Mouse (Mus musculus): ENCODE measurements around the gene Tas2r136. TPM values are rescaled to one million over a fixed set of nuclear protein-coding genes. Genes with fewer than 3 reads are reported as not detected.

Gene Tas2r136
- not detected in 2 replicates for polyA plus RNA-seq (2015; fragmentation: Nextera tagmentation; extraction: Ambion mirVana)

GRCm38 (mm10) chr6:132778062-132778461 lies at the start of gene Tas2r136:
Gene Tas2r136, minus strand, starts transcription at chr6:132778162.
- no peak for ATAC-seq (replicated peaks; ENCODE audit: extremely low read depth, insufficient read depth, low FRiP score)
- Histone ChIP-seq H3K9me3 (replicated peaks; ENCODE audit: control insufficient read depth, low read length) (no peaks in the 10 kb centered on the region), H3K27me3 (ENCODE audit: control insufficient read depth, insufficient read depth, low read length) (no peaks in the 10 kb centered on the region), H3K4me3 (ENCODE audit: low read length) (no peak within 1 kb of the TSS), H3K27ac (ENCODE audit: low read length) (no peak within 1 kb of the TSS), H3K36me3 (ENCODE audit: control insufficient read depth, insufficient read depth) (no peaks in the 10 kb centered on the region), H3K4me1 (ENCODE audit: control insufficient read depth, insufficient read depth, low read length) (no peaks in the 10 kb centered on the region), H3K4me2 (ENCODE audit: low read depth, low read length) (no peak within 1 kb of the TSS), H3K9ac (ENCODE audit: low read length) (no peak within 1 kb of the TSS)

GRCm38 (mm10) chr6:132802518-132802917 lies 24.6 kb upstream of the Tas2r136 start, which contains the start of gene Tas2r117:
Gene Tas2r117, plus strand, starts transcription at chr6:132802818.
- H3K27me3 ChIP-seq (ENCODE audit: control insufficient read depth, insufficient read depth, low read length): no peaks in the 10 kb centered on the region
- ATAC-seq (replicated peaks; ENCODE audit: extremely low read depth, insufficient read depth, low FRiP score): no peak
- no peak within 1 kb of the TSS for H3K4me3 ChIP-seq (ENCODE audit: low read length)
- no peaks in the 10 kb centered on the region for H3K36me3 ChIP-seq (ENCODE audit: control insufficient read depth, insufficient read depth)
- WGBS: 76% methylated on average over 1 of the region's 1 CpGs
- H3K4me1 ChIP-seq (ENCODE audit: control insufficient read depth, insufficient read depth, low read length): no peaks in the 10 kb centered on the region
- no peaks in the 10 kb centered on the region for H3K9me3 ChIP-seq (replicated peaks; ENCODE audit: control insufficient read depth, low read length)
- H3K27ac ChIP-seq (ENCODE audit: low read length): no peak within 1 kb of the TSS
- H3K4me2 ChIP-seq (ENCODE audit: low read depth, low read length): no peak within 1 kb of the TSS
- no peak within 1 kb of the TSS for H3K9ac ChIP-seq (ENCODE audit: low read length)

GRCm38 (mm10) chr6:132795393-132795792 lies 17.4 kb upstream of the Tas2r136 start:
- Histone ChIP-seq H3K36me3 (ENCODE audit: control insufficient read depth, insufficient read depth) (no peaks in the 10 kb centered on the region), H3K9ac (ENCODE audit: low read length) (no peak overlapping the region), H3K9me3 (replicated peaks; ENCODE audit: control insufficient read depth, low read length) (peaks cover 12% of the 10 kb centered on the region; the same call in 1 of the 2 replicates), H3K4me2 (ENCODE audit: low read depth, low read length) (no peak overlapping the region), H3K4me3 (ENCODE audit: low read length) (no peak overlapping the region), H3K4me1 (ENCODE audit: control insufficient read depth, insufficient read depth, low read length) (no peaks in the 10 kb centered on the region), H3K27me3 (ENCODE audit: control insufficient read depth, insufficient read depth, low read length) (no peaks in the 10 kb centered on the region), H3K27ac (ENCODE audit: low read length) (no peak overlapping the region)
- no peak for ATAC-seq (replicated peaks; ENCODE audit: extremely low read depth, insufficient read depth, low FRiP score)
- 29% methylated on average over 1 of the region's 1 CpGs for WGBS

GRCm38 (mm10) chr6:132761831-132762230 lies 16.1 kb downstream of the Tas2r136 start, which contains the start of gene Tas2r102:
Gene Tas2r102, plus strand, starts transcription at chr6:132762131.
- no peak for ATAC-seq (replicated peaks; ENCODE audit: extremely low read depth, insufficient read depth, low FRiP score)
- no peaks in the 10 kb centered on the region for H3K36me3 ChIP-seq (ENCODE audit: control insufficient read depth, insufficient read depth)
- no peak within 1 kb of the TSS for H3K9ac ChIP-seq (ENCODE audit: low read length)
- no peak within 1 kb of the TSS for H3K4me2 ChIP-seq (ENCODE audit: low read depth, low read length)
- no peaks in the 10 kb centered on the region for H3K27me3 ChIP-seq (ENCODE audit: control insufficient read depth, insufficient read depth, low read length)
- no peaks in the 10 kb centered on the region; the same call in 1 of the 2 replicates for H3K9me3 ChIP-seq (replicated peaks; ENCODE audit: control insufficient read depth, low read length)
- no peak within 1 kb of the TSS for H3K4me3 ChIP-seq (ENCODE audit: low read length)
- H3K4me1 ChIP-seq (ENCODE audit: control insufficient read depth, insufficient read depth, low read length): no peaks in the 10 kb centered on the region
- 87% methylated on average over 2 of the region's 2 CpGs for WGBS
- no peak within 1 kb of the TSS for H3K27ac ChIP-seq (ENCODE audit: low read length)

GRCm38 (mm10) chr6:132754430-132754829 lies 23.5 kb downstream of the Tas2r136 start, which contains the start of gene Tas2r124:
Gene Tas2r124, plus strand, starts transcription at chr6:132754730.
- ATAC-seq (replicated peaks; ENCODE audit: extremely low read depth, insufficient read depth, low FRiP score): no peak
- H3K36me3 ChIP-seq (ENCODE audit: control insufficient read depth, insufficient read depth): no peaks in the 10 kb centered on the region
- no peak within 1 kb of the TSS for H3K9ac ChIP-seq (ENCODE audit: low read length)
- 65% methylated on average over 1 of the region's 1 CpGs for WGBS
- H3K27me3 ChIP-seq (ENCODE audit: control insufficient read depth, insufficient read depth, low read length): no peaks in the 10 kb centered on the region
- no peak within 1 kb of the TSS for H3K4me3 ChIP-seq (ENCODE audit: low read length)
- no peak within 1 kb of the TSS for H3K27ac ChIP-seq (ENCODE audit: low read length)
- H3K4me1 ChIP-seq (ENCODE audit: control insufficient read depth, insufficient read depth, low read length): no peaks in the 10 kb centered on the region
- no peak within 1 kb of the TSS for H3K4me2 ChIP-seq (ENCODE audit: low read depth, low read length)
- H3K9me3 ChIP-seq (replicated peaks; ENCODE audit: control insufficient read depth, low read length): no peaks in the 10 kb centered on the region

- Histone ChIP-seq H3K27ac (ENCODE audit: low read length) (no peak overlapping the region), H3K27me3 (ENCODE audit: control insufficient read depth, insufficient read depth, low read length) (no peaks in the 10 kb centered on the region), H3K4me2 (ENCODE audit: low read depth, low read length) (no peak overlapping the region), H3K4me1 (ENCODE audit: control insufficient read depth, insufficient read depth, low read length) (no peaks in the 10 kb centered on the region), H3K9ac (ENCODE audit: low read length) (no peak overlapping the region), H3K9me3 (replicated peaks; ENCODE audit: control insufficient read depth, low read length) (no peaks in the 10 kb centered on the region), H3K4me3 (ENCODE audit: low read length) (no peak overlapping the region), H3K36me3 (ENCODE audit: control insufficient read depth, insufficient read depth) (no peaks in the 10 kb centered on the region)
- no peak for ATAC-seq (replicated peaks; ENCODE audit: extremely low read depth, insufficient read depth, low FRiP score)
- 63% methylated on average over 2 of the region's 2 CpGs for WGBS
Measured at GRCm38 (mm10) chr6:132750206-132750605, 27.8 kb downstream of the Tas2r136 start.

- Histone ChIP-seq H3K36me3 (ENCODE audit: control insufficient read depth, insufficient read depth) (no peaks in the 10 kb centered on the region), H3K4me2 (ENCODE audit: low read depth, low read length) (no peak within 1 kb of the TSS), H3K4me3 (ENCODE audit: low read length) (no peak within 1 kb of the TSS), H3K4me1 (ENCODE audit: control insufficient read depth, insufficient read depth, low read length) (no peaks in the 10 kb centered on the region), H3K9me3 (replicated peaks; ENCODE audit: control insufficient read depth, low read length) (no peaks in the 10 kb centered on the region), H3K9ac (ENCODE audit: low read length) (no peak within 1 kb of the TSS), H3K27ac (ENCODE audit: low read length) (no peak within 1 kb of the TSS), H3K27me3 (ENCODE audit: control insufficient read depth, insufficient read depth, low read length) (no peaks in the 10 kb centered on the region)
- WGBS: 58% methylated on average over 2 of the region's 2 CpGs
- ATAC-seq (replicated peaks; ENCODE audit: extremely low read depth, insufficient read depth, low FRiP score): no peak
Measured at GRCm38 (mm10) chr6:132737935-132738334, 40.0 kb downstream of the Tas2r136 start, which contains the start of gene Tas2r115. Gene Tas2r115, minus strand, starts transcription at chr6:132738035.

Other genes starting within 250 kb of the Tas2r136 start
- gene Prh1, start 208.4 kb downstream of the Tas2r136 start, polyA plus RNA-seq (2015; fragmentation: Nextera tagmentation; extraction: Ambion mirVana): not detected in 2 replicates
- gene Prp2, start 182.2 kb downstream of the Tas2r136 start, polyA plus RNA-seq (2015; fragmentation: Nextera tagmentation; extraction: Ambion mirVana): not detected in 2 replicates
- not detected in 2 replicates for gene A630073D07Rik, start 126.6 kb downstream of the Tas2r136 start, polyA plus RNA-seq (2015; fragmentation: Nextera tagmentation; extraction: Ambion mirVana)
- gene Tas2r120, start 121.2 kb downstream of the Tas2r136 start, polyA plus RNA-seq (2015; fragmentation: Nextera tagmentation; extraction: Ambion mirVana): not detected in 2 replicates
- gene Tas2r121, start 77.2 kb downstream of the Tas2r136 start, polyA plus RNA-seq (2015; fragmentation: Nextera tagmentation; extraction: Ambion mirVana): not detected in 2 replicates
- gene Tas2r122, start 66.2 kb downstream of the Tas2r136 start, polyA plus RNA-seq (2015; fragmentation: Nextera tagmentation; extraction: Ambion mirVana): not detected in 2 replicates
- not detected in 2 replicates for gene Tas2r115, start 40.1 kb downstream of the Tas2r136 start, polyA plus RNA-seq (2015; fragmentation: Nextera tagmentation; extraction: Ambion mirVana)
- not detected in 2 replicates for gene Tas2r124, start 23.4 kb downstream of the Tas2r136 start, polyA plus RNA-seq (2015; fragmentation: Nextera tagmentation; extraction: Ambion mirVana)
- gene Tas2r102, start 16.0 kb downstream of the Tas2r136 start, polyA plus RNA-seq (2015; fragmentation: Nextera tagmentation; extraction: Ambion mirVana): not detected in 2 replicates
- gene Tas2r117, start 24.7 kb upstream of the Tas2r136 start, polyA plus RNA-seq (2015; fragmentation: Nextera tagmentation; extraction: Ambion mirVana): not detected in 2 replicates
- gene Tas2r123, start 69.0 kb upstream of the Tas2r136 start, polyA plus RNA-seq (2015; fragmentation: Nextera tagmentation; extraction: Ambion mirVana): not detected in 2 replicates
- not detected in 2 replicates for gene Tas2r116, start 77.3 kb upstream of the Tas2r136 start, polyA plus RNA-seq (2015; fragmentation: Nextera tagmentation; extraction: Ambion mirVana)
- gene Tas2r110, start 89.8 kb upstream of the Tas2r136 start, polyA plus RNA-seq (2015; fragmentation: Nextera tagmentation; extraction: Ambion mirVana): not detected in 2 replicates
- gene Tas2r113, start 114.8 kb upstream of the Tas2r136 start, polyA plus RNA-seq (2015; fragmentation: Nextera tagmentation; extraction: Ambion mirVana): not detected in 2 replicates
- gene Tas2r125, start 131.5 kb upstream of the Tas2r136 start, polyA plus RNA-seq (2015; fragmentation: Nextera tagmentation; extraction: Ambion mirVana): not detected in 2 replicates
- gene Tas2r129, start 172.9 kb upstream of the Tas2r136 start, polyA plus RNA-seq (2015; fragmentation: Nextera tagmentation; extraction: Ambion mirVana): not detected in 2 replicates
- gene Tas2r131, start 179.8 kb upstream of the Tas2r136 start, polyA plus RNA-seq (2015; fragmentation: Nextera tagmentation; extraction: Ambion mirVana): not detected in 2 replicates
- gene Tas2r109, start 202.8 kb upstream of the Tas2r136 start, polyA plus RNA-seq (2015; fragmentation: Nextera tagmentation; extraction: Ambion mirVana): not detected in 2 replicates

All from heart, embryonic 16.5 days (tissue).